9 mouse cellular contexts compared by ENCODE assay signal in the genomic region with DNA sequence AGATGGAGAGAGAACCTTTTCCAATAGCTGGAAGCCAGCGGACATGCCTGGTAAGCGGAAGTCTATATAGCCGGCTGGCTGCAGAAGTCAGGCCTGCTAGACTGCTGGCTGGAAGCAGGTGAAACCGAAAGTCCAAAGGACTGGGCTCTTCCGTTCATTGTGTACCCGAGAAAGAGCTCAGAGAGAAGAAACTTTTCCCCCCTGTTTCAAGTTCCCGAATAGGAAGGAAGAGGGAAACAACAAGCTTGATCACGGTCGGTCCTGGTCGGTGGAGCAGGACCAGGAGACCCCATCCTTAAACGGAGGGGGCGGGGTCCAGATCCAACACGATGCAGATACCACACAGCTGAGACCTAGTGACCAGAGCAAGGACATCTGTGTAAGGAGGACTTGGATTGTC. TPM values are rescaled to one million over a fixed set of nuclear protein-coding genes. Genes with fewer than 3 reads are reported as not detected.
DNase-seq lines count a peak whose midpoint lies in the region; ATAC-seq and TF ChIP-seq lines count a peak whose summit lies in the region.
"Had no signal": no experiment of that assay in that cellular context is flagged by ENCODE, and none has a peak within 500 bp of the region (broad histone marks: within the 10 kb centered on the region; RNA-seq: fewer than 3 reads in every experiment).

No protein-coding gene starts in this region.

- peak; percentile 62 to 63 for DNase-seq in spleen, postnatal 36 days (ENCODE audit: low spot score in 2 of 2)
- DNase-seq in spleen, postnatal 10 days (ENCODE audit: low spot score in 2 of 2): no peak
- peak; percentile 79 for DNase-seq in induced T-regulatory cell, adult 2 months (ENCODE audit: low read depth)
- DNase-seq in stomach, postnatal 0 days (ENCODE audit: low spot score): no peak
- DNase-seq in right cerebral cortex, postnatal 36 days (ENCODE audit: low spot score in 2 of 2): no peak
- no peak for DNase-seq in layer of hippocampus, postnatal 36 days
- DNase-seq in frontal cortex, postnatal 14 days (ENCODE audit: low spot score in 2 of 2): no peak

- TF ChIP-seq EP300 in stomach, postnatal 0 days (optimal IDR thresholded peaks at IDR 0.05): no peak

- no peak for TF ChIP-seq CTCF in stomach, postnatal 0 days (IDR thresholded peaks at IDR 0.05; ENCODE audit: low read depth)

- peak overlapping the region; percentile 25; the same call in 1 of the 2 replicates for H3K9ac ChIP-seq in liver, embryonic 16.5 days (ENCODE audit: low read depth, low read length)
- 0 out of 2 replicates have a peak overlapping the region, but pooled peaks have one; percentile 47 for H3K9ac ChIP-seq in stomach, postnatal 0 days (ENCODE audit: low read length)
- H3K9ac ChIP-seq: midbrain, embryonic 12.5 days had no signal

- H3K27me3 ChIP-seq in liver, embryonic 16.5 days (ENCODE audit: control insufficient read depth, insufficient read depth, low read depth, low read length): peaks cover 8% of the 10 kb centered on the region
- H3K27me3 ChIP-seq in stomach, postnatal 0 days (ENCODE audit: control insufficient read depth, insufficient read depth, low read length): no peaks in the 10 kb centered on the region

- H3K27ac ChIP-seq in liver, embryonic 16.5 days (ENCODE audit: low read length): peak overlapping the region; percentile 72
- peak overlapping the region; percentile 67 for H3K27ac ChIP-seq in stomach, postnatal 0 days (replicated peaks)
- H3K27ac ChIP-seq: midbrain, embryonic 12.5 days had no signal

- no peaks in the 10 kb centered on the region for H3K9me3 ChIP-seq in liver, embryonic 16.5 days (replicated peaks; ENCODE audit: control insufficient read depth, low read length)
- no peaks in the 10 kb centered on the region for H3K9me3 ChIP-seq in stomach, postnatal 0 days (ENCODE audit: control insufficient read depth, low read length)
- H3K9me3 ChIP-seq: midbrain, embryonic 12.5 days had no signal

- peak overlapping the region; percentile 51 for H3K4me2 ChIP-seq in liver, embryonic 16.5 days (ENCODE audit: low read depth, low read length)
- peak overlapping the region; percentile 47 for H3K4me2 ChIP-seq in stomach, postnatal 0 days (replicated peaks; ENCODE audit: low read depth)

- ATAC-seq in liver, embryonic 16.5 days (ENCODE audit: low read depth): peak; percentile 32
- ATAC-seq in stomach, postnatal 0 days (ENCODE audit: low FRiP score, low TSS enrichment): 0 out of 2 replicates have a peak, but pooled peaks have one; percentile 43

- 16% methylated on average over 13 of the region's 13 CpGs for WGBS in liver, embryonic 16.5 days (ENCODE audit: insufficient replicate concordance)
- 47% methylated on average over 13 of the region's 13 CpGs for WGBS in stomach, postnatal 0 days

- H3K36me3 ChIP-seq in liver, embryonic 16.5 days (ENCODE audit: control insufficient read depth, insufficient read depth): no peaks in the 10 kb centered on the region
- no peaks in the 10 kb centered on the region for H3K36me3 ChIP-seq in stomach, postnatal 0 days (ENCODE audit: control insufficient read depth, insufficient read depth, low read length)
- H3K36me3 ChIP-seq: midbrain, embryonic 12.5 days had no signal

- H3K4me1 ChIP-seq in liver, embryonic 16.5 days (ENCODE audit: control insufficient read depth, low read depth, low read length): no peaks in the 10 kb centered on the region; the same call in none of the 2 replicates
- H3K4me1 ChIP-seq in stomach, postnatal 0 days (replicated peaks; ENCODE audit: control insufficient read depth, insufficient read depth): 0 out of 2 replicates have a peak, but pooled peaks cover 4% of the 10 kb centered on the region

- H3K4me3 ChIP-seq in liver, embryonic 16.5 days (ENCODE audit: low read depth, low read length): peak overlapping the region; percentile 41
- H3K4me3 ChIP-seq in stomach, postnatal 0 days (ENCODE audit: low read depth, low read length): no peak overlapping the region
- H3K4me3 ChIP-seq: midbrain, embryonic 12.5 days had no signal

RNA-seq across cellular contexts. Expression of a gene that starts 9.6 kb away (rescaled TPM):
- 211 and 250 TPM in 2 replicates for polyA plus RNA-seq in liver, embryonic 16.5 days (2015; fragmentation: Nextera tagmentation; extraction: Ambion mirVana)
- 46.8 and 49.8 TPM in 2 replicates for polyA plus RNA-seq in stomach, postnatal 0 days (2015; fragmentation: Nextera tagmentation; extraction: Ambion mirVana)
- 10 to 100 TPM; 10.3 to 18.0 TPM for total RNA-seq in layer of hippocampus, postnatal 36 days (2021)

Comparison
In these comparisons a context has a peak if more than half of its experiments do, and no peak if none do; other contexts are left out.
1. DNase-seq: peak in spleen, postnatal 36 days (2 of 2) and induced T-regulatory cell, adult 2 months (single experiment); none in spleen, postnatal 10 days (0 of 2), stomach, postnatal 0 days (single experiment), right cerebral cortex, postnatal 36 days (0 of 2), layer of hippocampus, postnatal 36 days (0 of 2) and frontal cortex, postnatal 14 days (0 of 2).